Mouse (Mus musculus) ovary, postnatal 14 days (tissue): ENCODE data around the gene Espn.

Experiments
- DNase-seq: peaks from one replicate; pipeline ENCODE4 v3.0.0; 2022; ENCODE audit warnings: low spot score

Espn gene

DNA sequence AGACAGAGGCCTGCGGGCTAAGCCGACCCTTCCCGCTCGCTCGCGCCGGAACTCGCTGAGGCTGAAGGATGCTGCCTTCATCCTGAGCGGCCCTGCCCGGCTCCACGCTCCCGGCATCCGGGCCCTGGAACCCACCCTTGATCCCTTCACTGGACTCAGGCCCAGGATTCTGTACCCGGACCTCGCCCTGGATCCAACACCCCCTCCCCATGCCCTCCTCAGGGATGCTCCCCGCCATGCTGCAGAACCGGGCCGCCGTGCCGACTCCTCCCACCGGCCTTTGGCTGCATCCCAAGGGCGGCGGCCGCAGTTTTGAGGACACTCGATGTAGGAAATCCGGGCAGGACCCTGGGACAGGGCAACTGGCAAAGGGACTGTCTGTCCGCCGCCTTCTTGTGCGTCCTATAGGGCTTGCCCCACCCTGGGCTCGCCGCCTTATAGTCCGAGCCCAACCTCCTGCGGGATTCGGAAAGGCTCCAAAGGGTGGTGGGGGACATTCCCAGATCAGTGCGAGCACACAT lies 26.2 kb upstream of the Espn start:
- DNase-seq = no peak

DNA sequence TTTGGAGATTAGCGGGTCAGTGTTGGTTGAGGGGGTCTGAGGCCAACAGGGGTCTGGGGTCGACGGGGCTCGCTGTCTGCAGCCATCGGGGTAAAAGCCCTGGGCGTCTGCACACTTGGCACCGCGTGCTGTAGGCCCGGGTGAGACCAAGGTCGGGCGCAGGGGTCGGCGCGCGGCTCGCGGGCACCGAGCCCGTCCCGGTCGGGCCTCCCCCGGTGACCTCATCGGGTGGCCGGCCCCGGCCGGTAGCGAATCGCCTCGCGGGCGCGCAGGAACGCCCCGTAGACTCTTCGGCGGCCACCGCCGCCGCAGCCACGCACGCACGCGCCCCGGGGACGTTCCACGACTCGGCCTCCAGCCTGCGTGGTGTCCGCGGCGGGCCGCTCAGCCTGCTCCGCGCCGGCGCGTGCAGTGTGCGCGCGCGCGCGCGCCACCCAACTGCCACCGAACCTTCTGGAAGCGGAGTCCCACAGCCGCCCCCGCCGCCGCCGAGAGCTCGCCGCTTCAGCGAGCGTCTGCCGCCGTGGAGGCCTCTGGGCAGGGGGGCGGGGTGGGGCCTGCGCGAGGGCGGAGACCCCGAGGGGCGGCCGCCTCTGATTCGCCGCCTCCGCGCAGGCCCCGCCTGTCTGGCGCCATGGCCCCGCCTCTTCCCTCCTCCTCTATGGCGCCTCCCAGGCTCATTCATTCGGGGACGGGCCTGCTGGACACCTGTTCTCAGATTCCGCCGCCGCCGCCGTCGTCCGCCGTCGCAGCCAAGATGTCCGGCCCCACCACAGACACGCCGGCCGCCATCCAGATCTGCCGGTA lies 25.6 kb upstream of the Espn start, which contains the start of gene Acot7:
TSS of gene Acot7 (plus strand) at position 598 of the 807 bp plus-strand sequence.
- peak; percentile 80 for DNase-seq

DNA sequence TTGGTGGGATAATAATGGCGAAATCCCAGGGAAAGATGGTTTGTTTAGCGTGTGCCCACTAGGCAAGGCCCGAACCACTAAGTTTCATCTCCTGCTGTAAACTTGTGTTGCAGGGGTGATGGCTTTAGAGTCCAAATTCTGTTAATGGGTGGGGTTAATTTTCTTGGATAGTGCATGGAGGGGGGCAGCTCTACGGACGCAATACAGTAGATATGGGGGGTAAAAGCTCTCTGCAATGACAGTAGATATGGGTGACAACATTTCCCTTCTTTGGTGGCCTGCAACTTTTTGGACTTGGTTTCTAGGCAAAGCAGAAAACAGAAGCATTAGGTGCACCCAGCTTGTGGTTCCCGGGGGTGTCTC lies 25.0 kb upstream of the Espn start:
- no peak for DNase-seq

DNA sequence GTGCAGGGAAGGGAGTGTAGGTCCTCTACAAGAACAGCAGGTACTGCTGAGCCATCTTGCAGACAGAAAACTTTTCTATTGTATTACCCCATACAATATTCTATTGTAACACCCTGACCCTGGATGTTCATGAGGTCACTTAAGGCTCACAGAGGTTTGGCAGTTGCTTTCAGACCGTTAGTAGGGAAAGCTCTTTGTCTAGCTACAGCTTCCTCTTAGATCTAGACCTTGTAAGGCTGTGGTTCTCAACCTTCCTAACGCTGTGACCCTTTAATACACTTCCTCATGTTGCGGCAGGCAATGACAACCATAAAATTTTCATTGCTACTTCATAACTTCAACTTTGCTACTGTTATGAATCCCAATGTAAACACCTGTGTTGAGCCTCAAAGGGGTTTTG lies 24.5 kb upstream of the Espn start:
- DNase-seq = no peak

DNA sequence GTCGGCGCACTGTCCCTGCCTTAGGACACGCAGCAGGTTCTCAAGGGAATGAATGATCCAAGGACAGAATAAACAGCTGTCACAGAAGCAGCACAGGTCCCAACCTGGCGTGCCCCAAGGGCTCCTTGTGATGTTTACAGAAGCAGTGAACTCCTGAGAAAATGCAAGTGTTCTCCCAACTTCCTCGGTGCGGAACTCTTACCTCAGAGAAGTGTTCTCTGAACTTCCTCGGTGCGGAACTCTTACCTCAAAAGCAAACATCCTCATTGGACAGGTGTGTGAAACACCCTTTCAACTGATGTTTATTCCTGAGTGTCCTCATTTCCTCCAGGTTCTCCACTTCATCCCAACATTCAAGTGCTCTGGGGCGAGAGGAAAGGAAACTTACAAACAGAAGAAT lies 21.8 kb upstream of the Espn start:
- DNase-seq = no peak

DNA sequence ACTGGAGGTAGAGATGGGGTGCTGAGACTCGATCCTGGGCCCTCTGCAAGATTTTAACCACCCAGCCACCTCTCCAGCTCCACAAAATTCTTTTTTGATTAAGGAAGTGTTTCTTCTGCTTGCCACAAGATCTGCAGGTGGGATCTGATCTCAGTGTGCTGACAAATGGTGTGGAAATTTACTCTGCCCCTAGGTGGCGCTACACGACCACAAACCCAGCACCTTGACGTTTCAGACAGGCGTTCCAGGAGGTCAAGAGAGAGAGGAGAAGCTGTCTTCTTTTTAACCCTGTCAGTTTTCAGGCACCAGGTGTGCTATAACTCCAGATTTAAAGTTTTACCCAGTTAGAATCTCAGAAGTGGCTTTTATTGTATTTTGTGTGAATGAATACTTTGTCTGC lies 20.9 kb upstream of the Espn start:
- DNase-seq = peak; percentile 76

DNA sequence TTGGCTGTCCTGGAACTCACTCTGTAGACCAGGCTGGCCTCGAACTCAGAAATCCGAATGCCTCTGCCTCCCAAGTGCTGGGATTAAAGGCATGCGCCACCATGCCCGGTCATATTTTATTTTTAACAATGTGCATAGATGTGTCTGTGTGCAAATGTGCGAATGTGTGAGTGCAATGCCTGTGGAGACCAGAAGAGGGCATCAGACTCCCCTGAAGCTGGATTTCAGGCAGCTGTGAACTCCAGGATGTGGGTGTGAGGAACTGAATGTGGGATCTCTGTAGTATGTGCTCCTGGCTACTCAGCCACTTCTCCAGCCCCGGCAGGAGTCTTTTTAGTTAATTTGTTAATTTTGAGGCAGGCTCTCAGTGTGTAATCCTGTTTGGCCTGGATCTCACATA lies 19.4 kb upstream of the Espn start:
- no peak for DNase-seq

DNA sequence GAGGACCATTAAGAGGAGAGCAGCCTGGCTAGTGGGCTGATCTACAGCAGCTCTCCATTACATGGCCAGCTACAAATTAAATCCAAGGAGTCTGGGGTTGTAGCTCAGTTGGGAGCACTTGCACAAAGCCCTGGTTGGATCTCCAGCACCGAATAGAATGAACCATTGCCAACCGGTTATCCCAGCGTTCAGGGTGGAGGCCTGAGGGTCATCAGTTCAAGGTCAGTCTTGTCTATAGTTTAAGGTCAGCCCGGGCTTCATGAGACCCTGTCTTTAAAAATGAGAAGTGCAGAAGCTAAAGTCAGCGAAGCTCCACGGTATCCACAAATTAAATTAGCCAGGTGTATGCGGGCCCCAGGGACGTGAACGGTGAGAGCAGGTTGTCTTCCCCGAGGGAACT lies 18.1 kb upstream of the Espn start:
- DNase-seq = no peak

DNA sequence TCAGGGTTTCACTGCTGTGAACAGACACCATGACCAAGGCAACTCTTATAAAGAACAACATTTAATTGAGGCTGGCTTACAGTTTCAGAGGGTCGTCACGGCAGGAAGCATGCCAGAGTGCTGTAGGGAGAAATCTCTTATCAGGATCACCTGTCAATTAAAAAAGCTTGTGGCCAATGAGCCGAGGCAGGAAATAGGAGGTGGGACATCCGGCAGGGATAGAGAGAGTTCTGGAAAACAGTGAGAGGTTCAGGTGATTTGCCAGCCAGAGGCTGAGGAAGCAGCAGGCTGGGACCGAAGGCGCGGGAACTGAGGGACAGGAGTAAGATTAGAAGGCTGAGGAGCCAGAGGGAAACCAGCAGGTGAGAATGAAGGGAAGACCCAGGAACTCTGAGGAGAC lies 16.9 kb upstream of the Espn start:
- DNase-seq = no peak

DNA sequence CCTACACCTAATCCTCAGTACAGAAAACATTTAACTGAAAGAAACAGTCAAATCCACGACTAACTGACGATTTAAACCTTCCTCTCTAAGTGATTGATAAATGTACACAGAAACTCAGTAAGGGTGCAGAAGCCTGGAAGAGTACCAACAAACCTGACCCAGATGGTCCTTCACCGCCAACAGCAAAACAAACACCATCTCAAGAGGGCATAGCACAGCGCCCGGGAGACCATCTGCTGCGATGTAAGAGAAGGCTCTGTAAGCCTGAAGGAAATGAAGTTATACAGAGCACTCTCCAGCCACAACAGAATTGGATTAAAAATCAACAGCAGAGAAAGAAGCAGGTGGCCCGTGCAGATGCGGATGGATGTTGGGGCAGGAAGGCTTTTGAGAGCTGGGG lies 15.9 kb upstream of the Espn start:
- DNase-seq = no peak

DNA sequence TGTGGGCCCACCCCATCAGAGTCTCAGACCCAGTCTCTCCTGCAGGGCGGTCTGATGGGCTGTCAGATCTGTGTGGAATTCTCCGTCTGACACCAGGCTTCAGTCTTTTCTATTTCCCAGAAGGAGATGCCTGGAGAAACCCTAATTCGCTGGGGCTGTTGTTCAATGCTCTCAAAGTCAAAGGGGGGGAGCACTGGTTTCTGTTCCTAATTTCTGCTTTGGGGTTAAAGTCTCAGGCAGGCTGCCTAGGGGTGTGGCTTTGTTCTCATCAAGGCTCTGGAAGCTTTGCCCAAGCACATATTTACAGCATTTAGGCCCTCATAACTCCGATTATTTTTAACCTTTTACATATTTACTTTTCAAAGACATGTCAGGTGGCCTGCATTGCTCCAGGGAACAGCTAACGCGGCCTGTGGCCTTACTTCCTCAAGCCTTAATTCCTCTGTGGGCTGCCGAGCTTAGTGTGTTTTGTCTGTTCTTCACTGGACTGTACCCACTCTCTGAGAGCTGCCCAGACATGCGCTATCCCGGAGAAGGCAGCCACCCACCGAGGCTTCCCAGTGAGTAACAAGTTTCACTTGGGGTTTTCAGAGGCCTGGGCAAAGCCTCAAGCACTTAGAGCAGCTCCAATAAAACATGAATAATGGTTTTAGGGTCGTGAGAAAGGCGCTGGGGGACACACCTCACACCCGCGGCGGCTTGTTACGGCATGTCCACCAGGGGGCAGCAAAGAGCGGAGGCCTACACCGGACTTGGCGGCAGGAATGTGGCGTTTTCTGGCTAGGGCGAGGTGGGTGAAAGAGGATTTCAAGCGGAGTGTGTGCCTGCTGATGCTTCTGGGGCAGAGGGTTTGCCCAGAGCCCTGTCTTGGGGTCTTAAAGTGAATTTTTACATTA lies 13.1 kb upstream of the Espn start:
- peak; percentile 76 for DNase-seq

DNA sequence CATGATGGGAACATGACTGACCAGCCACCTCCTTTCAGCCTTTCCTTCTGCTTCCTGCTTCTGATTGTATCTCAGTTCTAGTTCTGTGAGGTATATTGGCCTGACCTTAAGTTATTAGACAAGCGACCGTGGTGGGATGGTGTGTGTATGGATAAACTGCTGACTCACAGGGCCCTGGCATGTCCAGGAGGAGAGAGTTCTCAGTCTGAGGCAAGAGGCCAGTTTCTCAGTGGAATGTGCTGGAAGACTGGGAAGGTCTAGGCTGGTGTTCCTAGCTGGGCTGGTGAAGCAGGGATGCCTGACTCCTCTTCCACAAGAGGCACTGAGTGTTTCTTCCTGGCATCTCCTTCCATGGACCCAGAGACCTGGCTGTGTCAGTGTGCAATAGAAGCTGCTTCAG lies 10.6 kb upstream of the Espn start:
- no peak for DNase-seq

DNA sequence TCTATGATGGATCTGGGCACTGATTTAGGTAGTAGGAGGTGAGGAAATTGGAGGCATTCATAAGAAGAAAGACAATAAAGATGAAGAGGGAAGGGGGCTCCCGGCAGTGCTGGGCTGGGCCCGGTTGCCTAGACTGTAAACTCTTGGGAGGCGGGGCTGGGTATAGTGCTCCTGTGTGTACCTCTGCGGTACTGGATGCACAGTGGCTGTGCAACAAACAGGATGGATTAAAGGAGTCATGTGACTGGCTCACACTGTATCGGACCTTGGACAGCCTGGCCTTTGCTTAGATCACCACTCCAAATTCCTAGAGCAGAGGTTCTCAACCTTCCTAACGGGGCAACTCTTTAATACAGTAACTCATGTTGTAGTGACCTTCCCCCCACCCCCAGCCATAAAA lies 9.4 kb upstream of the Espn start:
- no peak for DNase-seq

DNA sequence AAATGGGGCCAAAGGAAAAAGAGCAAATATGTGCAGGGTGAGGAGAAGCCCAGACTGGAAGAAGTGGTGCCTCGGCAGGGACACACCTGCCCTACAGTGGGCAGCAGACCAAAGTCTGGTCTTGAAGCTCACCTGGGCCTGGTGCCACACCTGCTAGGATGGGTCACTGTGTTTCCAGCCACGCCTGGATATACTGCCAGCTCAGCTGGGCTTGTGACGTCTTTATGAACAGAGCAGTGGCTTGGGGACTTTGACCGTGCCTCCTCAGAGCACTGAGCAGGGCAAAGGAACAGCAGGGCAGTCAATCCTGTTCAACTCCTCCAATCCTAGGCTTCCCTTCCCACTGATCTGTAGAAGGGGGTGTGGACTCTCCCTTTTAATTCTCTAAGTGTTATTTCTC lies 8.6 kb upstream of the Espn start:
- no peak for DNase-seq

DNA sequence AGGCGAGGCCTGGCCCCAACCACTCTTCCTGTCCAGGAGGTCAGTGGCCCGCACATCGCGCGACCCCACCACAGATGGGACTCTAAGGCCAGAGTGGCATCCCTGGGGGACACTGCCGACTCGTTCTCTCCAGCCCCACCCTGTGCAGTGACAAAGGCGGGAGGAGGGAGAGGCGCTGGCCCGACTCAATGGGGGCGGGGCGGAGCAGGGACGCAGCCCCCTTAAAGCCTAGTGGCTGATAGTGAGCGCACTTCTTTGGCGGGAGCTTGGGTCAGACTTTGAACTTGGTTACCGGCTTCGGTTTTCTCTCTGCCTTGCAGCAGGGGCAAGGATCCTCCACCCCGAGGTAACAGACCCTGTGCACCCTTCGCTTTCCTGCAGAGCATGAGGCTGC lies 7.1 kb upstream of the Espn start:
- no peak for DNase-seq

DNA sequence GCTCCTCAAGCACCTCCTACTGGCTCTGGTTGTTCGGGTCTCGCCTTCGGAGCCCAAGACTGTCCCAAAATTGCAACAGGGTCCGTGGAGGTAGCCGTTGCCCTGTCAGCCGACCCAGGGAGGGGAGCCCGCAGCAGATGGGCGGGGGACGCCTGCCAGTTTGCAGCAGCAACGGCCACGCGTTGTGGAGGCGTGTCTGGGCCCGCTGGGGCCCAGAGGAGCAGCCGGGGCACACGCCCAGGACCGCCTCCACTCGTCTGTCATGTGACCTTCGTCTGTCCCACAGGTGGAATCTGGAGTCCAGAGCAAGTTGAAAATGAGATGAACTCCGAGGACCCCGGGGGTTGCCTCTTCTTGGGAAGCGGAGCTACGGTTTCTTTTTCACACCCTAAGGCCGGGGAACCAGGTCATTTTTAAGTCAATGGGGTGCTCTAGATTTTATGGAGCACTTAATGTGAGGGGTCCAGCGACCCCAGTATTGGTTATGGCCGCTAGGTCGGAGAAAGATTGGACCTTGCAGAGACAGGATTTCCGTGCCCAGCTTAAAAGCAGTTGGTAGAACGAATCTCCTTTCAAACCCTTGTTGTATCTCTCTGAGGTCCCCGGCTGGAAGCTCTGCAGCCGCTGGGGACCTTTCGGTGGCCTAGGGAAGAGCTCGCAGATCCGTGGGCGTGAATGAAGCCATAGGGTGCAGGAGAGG lies 6.6 kb upstream of the Espn start, which contains the start of gene Hes2:
TSS of gene Hes2 (plus strand) at position 283 of the 700 bp plus-strand sequence.
- DNase-seq = no peak

DNA sequence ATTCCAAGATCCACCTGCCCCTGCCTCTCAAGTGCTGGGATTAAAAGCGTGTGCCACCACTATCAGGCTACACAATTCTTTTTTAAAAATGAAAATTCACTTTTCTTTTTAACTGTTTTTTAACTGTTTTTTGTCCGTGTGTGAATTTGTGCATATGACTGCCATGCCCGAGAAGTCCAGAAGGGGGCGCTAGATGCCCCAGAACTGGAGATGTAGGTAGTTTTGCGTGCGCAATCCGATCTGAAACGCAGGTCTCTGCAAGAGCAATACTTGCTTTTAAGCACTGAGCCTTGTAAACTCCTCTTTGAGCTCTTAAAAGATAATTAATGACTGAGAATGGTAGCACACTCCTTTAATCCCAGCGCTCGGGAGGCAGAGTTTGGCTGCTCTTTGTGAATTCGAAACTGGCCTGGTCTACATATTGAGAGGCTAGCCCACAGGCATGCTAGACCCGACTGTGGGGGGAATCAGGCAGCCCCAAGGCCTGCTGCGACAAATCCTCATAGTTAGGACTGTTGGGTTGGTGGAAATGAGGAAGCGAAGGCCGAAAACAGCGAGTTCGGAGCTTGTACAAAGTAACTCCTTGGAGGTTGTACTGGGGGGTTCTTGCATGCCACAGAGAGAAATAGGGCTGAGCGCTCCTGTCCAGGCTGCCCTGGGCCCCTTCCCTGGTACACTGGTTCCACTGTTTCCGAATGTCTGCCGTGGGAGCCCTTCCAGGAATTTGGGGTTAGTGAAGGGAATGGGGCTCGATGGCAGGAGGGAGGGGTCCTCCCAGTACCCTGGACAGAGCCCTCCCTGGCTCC lies 5.8 kb upstream of the Espn start:
- DNase-seq = no peak

DNA sequence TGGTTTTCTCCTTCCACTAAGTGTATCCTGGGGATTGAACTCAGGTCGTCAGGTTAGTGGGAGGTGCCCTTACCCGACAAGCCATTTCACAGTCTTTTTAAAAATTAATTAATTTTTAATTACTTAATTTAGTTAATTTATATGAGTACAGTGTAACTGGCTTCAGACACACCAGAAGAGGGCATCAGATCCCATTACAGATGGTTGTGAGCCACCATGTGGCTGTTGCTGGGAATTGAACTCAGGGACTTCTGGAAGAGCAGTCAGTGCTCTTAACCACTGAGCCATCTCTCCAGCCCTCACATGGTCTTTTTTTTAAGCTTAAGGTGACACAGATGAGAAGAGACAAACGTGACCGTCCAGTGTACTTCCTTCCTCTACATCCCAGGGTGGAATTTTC lies 2.8 kb upstream of the Espn start:
- DNase-seq = no peak

DNA sequence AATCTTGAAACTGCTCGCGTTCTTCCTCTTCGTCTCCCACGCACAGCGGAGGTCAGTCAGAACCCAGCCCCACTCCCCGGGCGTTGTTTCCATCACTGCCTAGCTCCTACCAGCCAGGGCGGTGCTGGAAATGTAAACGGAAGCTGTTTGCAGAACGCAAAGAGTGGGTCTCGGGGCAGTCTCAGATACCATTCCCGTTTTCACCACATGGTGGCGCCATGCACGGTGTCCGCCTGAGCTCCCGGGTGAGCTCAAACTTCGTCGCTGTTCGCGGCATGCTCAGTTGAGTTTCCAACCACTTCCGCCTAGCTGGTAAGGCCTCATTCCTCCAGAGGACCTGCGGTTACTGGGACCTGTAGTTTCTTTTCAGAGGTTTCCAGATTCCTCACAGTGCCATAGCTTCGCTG lies 1.6 kb upstream of the Espn start:
- DNase-seq = peak; percentile 83

DNA sequence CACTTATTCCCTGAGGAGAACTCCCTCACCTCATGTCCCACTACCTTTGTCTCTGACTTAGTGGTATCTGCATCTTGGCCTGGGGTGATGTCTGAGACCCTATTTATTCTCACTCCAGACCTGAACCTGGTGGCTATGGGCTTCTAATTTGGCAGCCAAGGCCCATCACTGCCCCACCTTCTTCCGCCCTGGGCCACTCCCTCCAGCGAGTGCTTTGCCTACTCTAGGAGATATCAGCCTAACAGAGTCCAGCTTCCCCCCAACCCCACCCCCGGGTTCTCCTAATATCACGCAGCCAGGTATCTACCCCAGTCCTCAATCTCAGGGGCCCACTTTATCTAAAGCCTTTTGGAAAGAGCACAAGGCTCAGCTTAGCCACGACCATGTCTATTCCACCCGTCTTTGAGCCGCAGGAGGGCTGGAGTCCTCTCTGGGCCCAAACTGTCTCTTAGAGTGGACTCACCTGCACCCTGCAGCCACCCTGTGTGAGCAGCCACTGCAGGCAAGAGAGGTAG lies 663 bp downstream of the Espn start:
- DNase-seq = no peak

DNA sequence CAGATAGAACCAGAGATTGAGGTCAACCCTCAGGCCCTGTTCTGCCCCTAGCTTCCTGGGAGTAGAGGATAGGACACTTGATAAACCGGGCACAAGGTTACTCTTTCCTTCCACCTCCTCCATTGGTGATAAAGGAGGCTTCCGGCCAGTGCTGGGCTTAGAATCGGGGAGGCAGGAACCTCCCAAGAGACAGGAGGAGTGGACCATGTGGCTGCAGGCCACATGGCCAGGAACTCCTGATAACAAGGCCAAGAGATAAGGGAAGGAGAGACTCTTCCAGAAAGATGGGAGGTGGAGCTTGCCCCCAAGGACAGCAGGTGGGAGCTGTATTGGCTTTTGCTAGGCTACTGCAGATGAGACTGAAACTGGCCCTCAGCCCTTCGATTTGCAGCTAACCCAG lies 1.6 kb downstream of the Espn start:
- no peak for DNase-seq
